Mouse (Mus musculus) embryonic fibroblast, embryonic 13.5 days (primary cell): ENCODE data around the gene Sipa1.

Source experiments
- CTCF ChIP-seq: IDR thresholded peaks from 2 replicates; pipeline ENCODE4 v1.5.1; 2011; ENCODE audit warnings: mild to moderate bottlenecking, control low read depth, low read length, moderate library complexity, borderline replicate concordance; ENCODE audit not compliant: insufficient read depth
- POLR2A ChIP-seq: IDR thresholded peaks from 2 replicates; pipeline ENCODE4 v1.6.1; 2011; ENCODE audit warnings: low read depth, mild to moderate bottlenecking, control low read depth, low read length, moderate library complexity

GRCm38 (mm10) chr19:5689565-5690342 lies 26.2 kb upstream of the Sipa1 start:
- TF ChIP-seq CTCF, result no peak
- no peak; the same call in 1 of the 2 replicates for TF ChIP-seq POLR2A
